Mouse (Mus musculus): ENCODE measurements around the gene Tbcel. TPM values are rescaled to one million over a fixed set of nuclear protein-coding genes. Genes with fewer than 3 reads are reported as not detected.

The Tbcel gene
- polyA plus RNA-seq, 1 experiment from 2014 or later: 4.8 TPM

Small RNA genes lying within 50 kb of the gene (microRNA-seq; reads per million reads assigned to microRNA genes)
- not detected for gene Gm44311

Other genes starting within 250 kb of the Tbcel start
- gene Sc5d, start 243.6 kb downstream of the Tbcel start, polyA plus RNA-seq (2015; fragmentation: Nextera tagmentation; extraction: Ambion mirVana): 30.3 and 33.2 TPM in 2 replicates
- 0.04 and 0.14 TPM in 2 replicates for gene Tecta, start 107.9 kb downstream of the Tbcel start, polyA plus RNA-seq (2015; fragmentation: Nextera tagmentation; extraction: Ambion mirVana)

Measured in lung, embryonic 16.5 days (tissue).